Mouse (Mus musculus): ENCODE results near the gene Proser2.
"Not testable (repeated sequence)": the region's sequence is repeated elsewhere in the genome, so short reads cannot be mapped to it uniquely, and the experiment has no call there.

The Proser2 gene

GRCm38 (mm10) chr2:6128881-6129280, 1.1 kb downstream of the Proser2 start:
- DNase-seq (ENCODE audit: low read depth, low spot score), result no peak

DNA sequence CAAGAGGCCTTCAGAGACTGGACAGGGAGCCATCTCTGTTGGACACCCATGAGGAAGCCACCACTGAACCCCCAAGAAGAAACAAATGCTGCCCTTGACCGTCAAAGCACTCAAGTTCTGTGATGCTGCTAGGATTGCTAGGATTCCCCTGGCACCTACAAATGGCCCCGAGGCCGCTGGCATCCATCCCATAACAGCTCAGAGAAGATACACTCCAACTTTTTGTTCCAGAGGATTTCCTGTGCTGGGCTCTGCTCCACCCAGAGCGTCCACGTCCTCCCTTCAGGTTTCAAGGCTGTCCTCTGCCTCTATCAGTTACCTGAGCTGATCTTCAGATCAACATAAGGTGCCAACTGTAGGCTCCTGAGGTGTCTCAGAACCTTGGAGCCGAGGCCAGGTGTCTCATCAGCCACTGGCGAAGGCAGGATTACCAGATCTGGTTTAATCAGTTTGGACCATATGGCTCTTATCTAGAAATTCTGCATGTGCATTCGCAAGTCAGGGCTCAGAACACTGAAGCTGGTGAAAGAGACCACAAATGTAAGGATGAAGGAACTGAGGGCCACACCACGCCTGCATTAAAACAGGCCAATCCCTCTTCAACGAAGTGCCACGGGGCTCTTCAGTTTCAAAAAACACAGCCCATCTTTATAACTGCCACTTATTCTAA, 1.7 kb downstream of the Proser2 start:
- DNase-seq (ENCODE audit: low read depth, low spot score), result no peak

- no peak for DNase-seq (ENCODE audit: low read depth, low spot score)
Observed at GRCm38 (mm10) chr2:6123046-6123445, 7.0 kb downstream of the Proser2 start.

GRCm38 (mm10) chr2:6121091-6121490, 8.9 kb downstream of the Proser2 start:
- no peak for DNase-seq (ENCODE audit: low read depth, low spot score)

DNA sequence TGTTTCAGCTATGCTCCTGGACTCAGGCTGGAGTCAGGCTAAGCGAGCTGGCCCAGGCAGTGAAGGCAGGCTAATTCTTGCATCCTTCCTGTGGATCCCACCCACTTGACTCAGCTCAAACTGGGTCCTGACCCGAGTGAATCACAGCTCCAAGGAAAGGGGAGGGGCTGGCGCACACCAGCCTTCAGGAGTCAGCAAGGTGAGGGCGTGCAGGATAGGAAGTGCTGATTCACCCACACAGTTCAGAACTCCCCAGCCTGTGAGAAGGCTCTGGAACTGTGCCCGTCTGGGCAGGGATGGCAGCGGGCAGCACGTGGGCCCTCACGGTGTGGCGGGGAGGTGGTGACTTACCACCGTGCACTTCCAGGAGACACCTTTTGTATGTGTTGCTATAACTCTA, 11.8 kb downstream of the Proser2 start:
- DNase-seq (ENCODE audit: low read depth, low spot score), result no peak

DNA sequence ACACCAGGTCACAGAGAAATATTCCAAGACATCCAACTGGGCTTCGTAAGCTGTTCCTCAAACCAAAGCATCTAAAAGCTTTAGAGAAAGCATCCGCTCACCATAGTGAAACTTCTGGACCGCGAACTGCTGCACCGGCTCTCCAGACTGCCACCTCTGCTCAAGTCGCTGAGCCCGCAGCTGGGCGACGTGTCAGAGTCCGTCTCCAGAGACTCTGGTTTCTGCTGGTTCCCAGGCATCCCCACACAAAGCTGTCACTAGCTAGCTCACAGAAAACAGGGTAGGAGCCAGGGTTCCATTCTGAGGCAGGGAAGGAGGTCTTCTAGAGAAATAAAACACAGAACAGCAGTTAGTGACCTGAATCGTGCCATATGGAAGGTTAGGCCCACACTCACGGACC, 16.2 kb downstream of the Proser2 start:
- no peak for DNase-seq (ENCODE audit: low read depth, low spot score)

GRCm38 (mm10) chr2:6112619-6113018, 17.4 kb downstream of the Proser2 start:
- DNase-seq (ENCODE audit: low read depth, low spot score), result no peak

- DNase-seq (ENCODE audit: low read depth, low spot score), result no peak
Observed at GRCm38 (mm10) chr2:6105437-6105836, 24.6 kb downstream of the Proser2 start.

- DNase-seq (ENCODE audit: low read depth, low spot score), result no peak
Observed at GRCm38 (mm10) chr2:6100755-6101154, 29.3 kb downstream of the Proser2 start.

GRCm38 (mm10) chr2:6100027-6100749, 29.8 kb downstream of the Proser2 start:
- DNase-seq (ENCODE audit: low read depth, low spot score), result no peak

DNA sequence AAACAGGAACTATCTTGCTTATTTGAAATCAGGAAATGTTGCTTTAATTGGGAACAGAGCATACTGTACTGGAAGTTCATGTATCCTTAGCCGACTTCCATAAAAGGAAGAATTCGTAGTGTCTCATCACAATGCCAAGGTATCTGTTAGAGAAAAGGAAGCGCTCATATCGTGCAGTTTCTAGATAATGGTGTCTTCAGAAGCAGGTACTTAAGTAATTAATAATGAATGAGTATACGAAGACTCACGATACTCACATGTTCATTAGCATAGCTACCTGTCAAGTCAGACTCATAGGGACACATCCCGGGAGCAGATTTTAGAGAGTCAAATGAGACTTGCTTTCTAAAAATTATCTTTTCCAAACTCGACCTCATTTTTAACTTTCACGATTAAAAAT, 30.6 kb downstream of the Proser2 start:
- no peak for DNase-seq (ENCODE audit: low read depth, low spot score)

DNA sequence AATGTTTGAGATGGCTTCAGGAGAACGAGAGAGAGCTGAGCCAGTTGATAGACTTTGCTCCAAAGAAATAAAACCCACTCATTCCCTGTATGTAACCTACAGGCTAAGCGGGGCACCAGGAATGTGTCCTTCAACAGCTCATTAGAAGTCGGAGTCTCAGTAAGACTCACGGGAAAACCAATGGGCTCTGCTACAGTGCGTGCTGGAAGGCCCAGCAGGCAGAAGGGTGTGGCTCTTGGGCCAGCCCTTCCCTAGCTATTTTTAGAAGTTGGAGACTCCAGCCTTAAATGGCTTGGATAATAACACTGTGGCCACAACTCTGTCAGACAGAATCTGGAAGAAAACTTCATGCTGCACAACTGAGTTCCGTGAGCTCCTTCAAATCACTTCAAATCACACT, 31.1 kb downstream of the Proser2 start:
- peak; percentile 77 for DNase-seq (ENCODE audit: low read depth, low spot score)

GRCm38 (mm10) chr2:6097113-6097716, 32.8 kb downstream of the Proser2 start:
- no peak for DNase-seq (ENCODE audit: low read depth, low spot score)

DNA sequence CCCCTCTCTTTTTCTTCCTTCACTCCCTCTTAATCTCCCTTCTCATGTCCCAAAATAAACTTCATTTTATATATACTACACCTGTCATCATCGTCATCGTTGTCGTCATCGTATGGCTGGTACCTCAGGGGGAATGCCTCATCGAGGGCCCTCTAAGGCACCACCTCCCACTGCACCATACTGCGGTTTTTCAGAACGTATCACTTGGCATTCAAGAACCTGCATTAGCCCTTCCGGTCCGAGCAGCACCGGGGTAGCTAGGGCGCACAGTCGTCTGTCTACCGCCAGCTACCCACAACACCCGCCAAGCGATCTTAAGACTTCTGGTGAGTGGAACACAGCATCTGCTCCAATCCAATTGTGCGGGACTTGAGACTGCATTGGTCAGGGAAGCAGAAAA, 40.1 kb downstream of the Proser2 start:
- not testable (repeated sequence) for DNase-seq (ENCODE audit: low read depth, low spot score)

DNA sequence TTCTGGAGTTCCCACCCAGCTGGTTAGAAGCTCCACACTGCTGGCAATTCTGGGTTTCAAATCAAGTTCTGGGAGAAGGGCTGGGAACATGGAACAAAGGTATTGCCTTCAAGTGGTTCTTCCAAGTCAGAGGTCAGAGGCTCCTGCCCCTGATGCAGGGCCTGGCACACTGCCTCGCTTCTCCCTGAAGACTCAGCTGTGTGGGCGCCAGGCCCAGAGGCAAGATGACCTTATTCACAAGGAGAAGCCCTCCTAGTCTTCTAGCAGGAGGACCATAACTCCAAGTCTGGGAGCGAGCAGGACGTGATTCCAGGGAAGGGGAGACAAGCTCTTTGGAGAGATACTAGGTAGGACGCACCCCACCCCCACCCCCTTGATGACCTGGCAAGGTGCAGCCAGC, 42.9 kb downstream of the Proser2 start:
- no peak for DNase-seq (ENCODE audit: low read depth, low spot score)

DNA sequence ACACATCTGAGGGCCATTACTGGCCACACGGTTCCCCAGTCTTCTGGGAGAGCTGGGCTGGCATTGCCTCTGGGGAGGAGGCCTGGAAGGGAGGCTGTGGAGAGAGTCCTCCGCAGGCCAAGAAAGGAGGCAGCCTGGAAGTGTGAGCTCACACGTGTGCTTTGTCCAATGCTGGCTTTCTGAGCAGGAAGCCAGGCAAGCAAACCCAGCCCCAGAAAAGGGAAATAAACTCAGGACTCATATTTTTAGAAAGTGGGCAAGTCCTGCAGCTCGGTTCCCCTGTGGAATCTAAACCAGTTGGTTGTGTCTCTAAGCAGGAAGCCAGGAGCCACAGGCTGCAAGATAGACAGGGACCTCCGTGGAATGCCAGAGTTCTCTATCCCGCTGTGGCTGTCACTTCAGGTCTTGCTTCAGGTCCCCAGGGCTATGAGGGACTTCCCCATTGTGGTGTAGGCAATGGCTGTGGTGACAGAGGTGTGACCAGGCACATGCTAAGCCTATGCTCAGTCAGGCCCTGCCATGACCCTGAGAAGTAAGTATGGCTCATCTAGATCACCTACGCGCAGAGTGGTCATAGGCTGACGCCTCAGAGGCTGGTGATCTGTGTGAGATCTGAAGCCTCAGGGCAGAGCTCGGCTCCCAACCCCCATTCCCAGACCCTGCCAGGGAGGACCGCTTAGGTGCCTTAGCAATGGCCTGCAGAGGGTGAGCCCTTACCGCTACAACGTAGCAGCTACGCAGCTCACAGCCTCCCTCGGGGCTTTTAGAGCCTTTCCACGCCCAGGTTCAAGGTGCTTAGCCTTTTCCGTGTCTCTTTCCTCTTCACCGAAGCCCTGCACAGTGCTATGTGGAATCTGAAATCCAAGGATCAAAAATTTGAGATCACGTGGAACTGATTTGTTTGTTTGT, 44.1 kb downstream of the Proser2 start:
- no peak for DNase-seq (ENCODE audit: low read depth, low spot score)

DNA sequence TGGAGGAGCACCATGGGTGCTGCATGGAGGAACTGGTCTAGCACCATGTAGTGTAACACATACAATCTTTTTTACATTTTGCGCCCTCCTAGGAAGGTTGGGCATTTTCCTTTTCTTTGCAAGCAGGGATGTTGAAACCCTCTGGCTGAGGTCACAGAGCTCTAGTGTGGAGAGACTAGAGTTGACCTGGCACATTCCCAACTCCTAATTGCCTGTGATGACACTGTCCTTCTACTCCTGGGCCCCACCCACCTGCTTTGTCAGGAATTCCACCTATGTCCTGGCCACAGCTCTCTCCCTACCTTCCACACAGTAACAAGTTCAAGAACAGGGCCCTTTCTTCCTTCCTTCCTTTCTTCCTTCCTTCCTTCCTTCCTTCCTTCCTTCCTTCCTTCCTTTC, 46.3 kb downstream of the Proser2 start:
- DNase-seq (ENCODE audit: low read depth, low spot score), result no peak

DNA sequence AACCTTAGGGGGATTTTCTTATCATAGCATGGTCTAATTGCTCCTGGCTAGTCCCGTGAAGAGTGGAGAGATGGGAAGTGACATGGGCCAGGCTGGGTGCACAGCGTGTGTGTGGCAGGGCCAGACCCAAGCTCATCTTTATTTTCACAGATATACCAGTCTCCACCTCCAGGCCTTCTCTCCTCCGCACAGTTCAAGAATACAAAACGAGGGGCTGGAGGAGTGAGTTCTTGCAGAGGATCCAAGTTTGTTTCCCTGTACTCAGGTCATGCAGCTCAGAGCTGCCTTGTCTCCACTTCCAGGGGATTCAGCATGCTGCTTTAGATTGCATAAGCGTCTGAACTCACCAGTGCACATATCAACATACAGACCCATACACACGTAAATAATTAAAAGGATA, 47.4 kb downstream of the Proser2 start:
- DNase-seq (ENCODE audit: low read depth, low spot score), result no peak

- no peak for DNase-seq (ENCODE audit: low read depth, low spot score)
Observed at GRCm38 (mm10) chr2:6081108-6081507, 48.9 kb downstream of the Proser2 start.

DNA sequence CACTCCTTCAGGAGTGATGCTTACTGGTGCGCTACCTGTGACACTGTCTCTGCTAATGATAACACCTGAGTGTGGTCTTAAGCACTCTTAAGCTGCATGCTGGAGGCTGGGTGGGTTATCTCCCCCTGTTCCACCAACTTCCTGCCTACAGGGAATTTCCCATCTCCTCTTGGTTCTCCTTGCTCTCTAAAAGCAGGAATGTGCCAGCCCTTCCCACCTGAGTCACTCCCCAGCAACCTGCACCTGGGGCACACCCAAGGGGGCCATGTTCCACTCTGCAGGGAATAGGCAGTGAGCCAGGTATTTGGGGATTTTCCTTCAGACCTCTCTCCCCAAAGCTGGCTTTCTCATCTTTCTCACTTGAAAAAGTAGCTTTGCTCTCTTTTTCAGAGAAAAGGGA, 50.0 kb downstream of the Proser2 start:
- no peak for DNase-seq (ENCODE audit: low read depth, low spot score)

- DNase-seq (ENCODE audit: low read depth, low spot score), result no peak
Observed at GRCm38 (mm10) chr2:6075530-6075896, 54.5 kb downstream of the Proser2 start.
